Mouse (Mus musculus) layer of hippocampus, adult 9-11 months (tissue): ENCODE measurements around the gene Sh2d6.
A peak's percentile ranks its signal among the peaks of the same experiment; 100 is the strongest.
"Not testable (repeated sequence)": the region's sequence is repeated elsewhere in the genome, so short reads cannot be mapped to it uniquely, and the experiment has no call there.

Source experiments
- DNase-seq: peaks from one replicate; pipeline ENCODE4 v3.0.0; 2022

Gene Sh2d6

DNA sequence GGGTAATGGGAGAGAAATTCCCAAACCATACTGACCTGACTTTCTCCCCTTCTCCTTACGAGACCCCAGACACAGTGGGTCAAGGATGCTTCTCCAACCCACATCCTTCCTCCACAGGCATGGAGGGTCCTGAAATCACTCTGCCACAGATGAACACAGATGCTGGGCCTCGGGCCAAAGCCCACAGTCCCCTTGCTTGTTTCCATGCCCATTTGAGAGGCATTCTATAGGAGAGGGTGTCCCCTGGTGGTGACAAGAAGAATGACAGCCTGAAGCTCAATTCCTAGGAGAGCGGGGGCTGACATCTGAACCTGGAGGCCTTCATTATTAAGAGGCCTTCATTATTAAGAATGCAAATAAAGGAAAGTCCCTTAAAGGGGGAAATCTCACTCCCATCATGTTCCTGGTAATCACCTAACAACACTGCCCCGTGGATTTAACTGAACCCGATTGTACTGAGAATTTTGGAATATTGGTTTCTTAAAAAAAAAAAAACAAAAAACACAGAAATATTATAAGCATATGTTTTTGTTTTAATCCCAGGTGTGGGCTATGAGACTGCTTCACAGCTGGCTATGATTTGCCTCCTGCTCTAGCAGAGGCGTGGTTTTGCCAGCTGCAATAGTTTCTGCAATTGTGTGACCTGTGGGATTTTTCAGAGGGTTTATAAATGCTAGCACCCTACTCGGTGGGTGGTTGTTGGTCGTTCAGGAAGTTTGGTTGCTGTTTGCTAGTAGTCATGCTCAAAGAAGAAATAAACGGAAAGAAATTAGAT, 12.7 kb upstream of the Sh2d6 start:
- no peak for DNase-seq

GRCm38 (mm10) chr6:72533555-72533954, 12.0 kb upstream of the Sh2d6 start:
- DNase-seq, result not testable (repeated sequence)

DNA sequence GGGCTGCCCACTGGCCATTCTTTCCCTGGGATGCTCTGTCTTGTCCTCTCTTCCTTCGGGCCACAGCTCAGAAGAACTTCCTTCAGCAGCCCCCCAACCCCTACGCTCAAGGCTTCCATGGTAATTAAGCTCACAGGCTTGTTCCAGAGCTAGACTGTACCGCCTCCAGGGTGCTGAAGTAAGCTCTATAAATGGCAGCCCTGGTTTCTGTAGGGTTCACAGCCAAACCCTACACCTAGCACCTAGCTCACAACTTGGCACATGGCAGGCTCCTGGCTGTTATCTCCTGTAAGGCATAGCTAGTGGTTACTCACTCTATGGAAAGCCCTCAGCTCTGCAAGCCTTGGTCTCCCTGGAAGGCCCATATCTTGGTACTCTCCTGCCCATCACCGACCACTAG, 11.1 kb upstream of the Sh2d6 start:
- DNase-seq, result no peak

DNA sequence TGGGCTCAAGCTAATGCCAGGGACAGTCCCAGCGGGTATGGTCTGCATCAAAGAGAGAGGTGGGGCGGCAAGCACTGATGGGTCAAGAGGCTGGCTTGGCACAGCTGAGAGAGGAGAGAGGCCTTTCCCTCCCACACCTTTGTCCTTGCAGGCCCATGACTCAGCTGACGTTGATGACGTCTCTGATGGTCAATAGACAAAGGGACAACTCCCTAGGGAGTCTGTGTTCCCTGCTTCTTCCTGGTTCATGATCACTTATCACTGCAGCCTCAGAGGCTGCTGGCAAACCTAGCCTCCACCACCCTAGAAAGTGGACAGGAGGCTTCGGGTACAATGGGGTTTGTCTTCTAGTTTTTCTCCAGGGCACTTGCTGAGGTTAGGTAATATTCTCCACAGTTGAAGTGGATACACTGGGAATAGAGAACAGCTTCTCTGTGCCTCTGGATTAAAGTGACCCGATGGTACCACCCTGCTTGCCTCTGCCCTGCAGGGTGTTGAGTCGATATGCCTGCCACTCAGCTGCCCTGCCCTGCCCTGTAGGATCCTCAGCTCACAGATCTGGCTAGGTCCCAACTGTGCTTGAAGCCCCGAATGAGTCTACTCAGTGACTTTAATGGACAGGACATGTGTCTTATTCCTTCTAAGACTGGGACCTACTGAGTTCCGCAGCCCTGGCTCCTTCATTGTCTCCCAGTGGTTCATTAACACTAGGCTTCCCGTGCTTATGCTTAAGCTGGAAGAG, 7.1 kb upstream of the Sh2d6 start:
- no peak for DNase-seq

GRCm38 (mm10) chr6:72527070-72527469, 5.6 kb upstream of the Sh2d6 start:
- no peak for DNase-seq

DNA sequence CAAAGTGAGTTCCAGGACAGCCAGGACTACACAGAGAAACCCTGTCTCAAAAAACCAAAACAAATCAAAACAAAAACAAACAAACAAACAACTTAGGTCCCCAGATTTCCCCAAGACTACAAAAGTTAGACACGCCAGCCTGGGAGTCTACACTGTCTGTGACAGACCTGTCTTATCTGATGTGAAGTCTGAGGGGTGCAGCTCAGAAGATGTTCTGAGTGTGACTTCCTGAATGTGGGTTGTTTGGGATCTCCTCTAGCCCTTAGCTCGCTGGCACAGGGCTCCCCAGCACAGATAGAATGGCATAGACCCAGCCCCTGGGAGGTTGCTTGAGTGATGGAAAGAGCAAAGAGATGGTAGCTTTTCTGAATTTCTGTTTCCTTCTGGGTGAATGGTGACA, 2.7 kb upstream of the Sh2d6 start:
- DNase-seq, result no peak

DNA sequence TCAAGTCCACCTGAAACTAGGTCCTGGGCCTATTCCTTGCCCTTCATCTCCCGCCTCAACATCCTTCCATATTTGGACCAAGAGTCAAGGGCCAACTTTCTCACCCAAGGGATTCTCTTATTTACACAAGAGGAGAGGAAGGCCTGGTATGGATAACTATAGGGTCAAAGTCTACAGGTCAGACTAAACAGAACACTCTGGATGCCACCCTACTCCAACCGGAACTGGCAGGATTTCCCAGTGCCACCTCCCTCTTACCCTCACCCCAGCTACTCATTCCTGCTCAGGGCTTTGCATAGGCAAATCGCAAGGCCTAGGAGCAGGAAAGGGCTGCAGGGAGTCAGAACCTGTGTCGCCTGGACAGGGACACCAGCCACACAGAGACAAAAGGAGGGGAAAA, 1.7 kb upstream of the Sh2d6 start:
- no peak for DNase-seq

- no peak for DNase-seq
Observed at GRCm38 (mm10) chr6:72522288-72522687, 781 bp upstream of the Sh2d6 start.

DNA sequence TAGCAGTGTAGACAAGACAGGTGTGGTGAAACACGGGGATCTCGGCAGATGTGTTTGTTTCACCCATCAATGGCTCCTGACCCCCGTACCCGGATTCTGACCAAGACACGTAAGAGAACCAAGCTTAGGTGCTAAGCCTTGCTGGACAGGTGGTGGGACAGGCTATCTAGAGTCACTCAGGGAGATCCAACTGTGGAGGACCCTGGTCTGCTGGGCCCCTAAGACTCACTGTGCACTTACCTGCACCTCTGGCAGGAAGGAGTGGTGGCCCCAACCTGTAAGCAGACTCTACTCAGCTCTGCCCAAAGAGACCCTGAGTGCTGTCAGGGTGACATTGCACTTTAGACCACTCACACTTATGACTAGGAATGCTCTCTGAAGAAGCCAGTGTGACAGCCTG, 603 bp downstream of the Sh2d6 start:
- no peak for DNase-seq

- peak; percentile 65 for DNase-seq
Observed at GRCm38 (mm10) chr6:72519892-72520663, 1.4 kb downstream of the Sh2d6 start.

DNA sequence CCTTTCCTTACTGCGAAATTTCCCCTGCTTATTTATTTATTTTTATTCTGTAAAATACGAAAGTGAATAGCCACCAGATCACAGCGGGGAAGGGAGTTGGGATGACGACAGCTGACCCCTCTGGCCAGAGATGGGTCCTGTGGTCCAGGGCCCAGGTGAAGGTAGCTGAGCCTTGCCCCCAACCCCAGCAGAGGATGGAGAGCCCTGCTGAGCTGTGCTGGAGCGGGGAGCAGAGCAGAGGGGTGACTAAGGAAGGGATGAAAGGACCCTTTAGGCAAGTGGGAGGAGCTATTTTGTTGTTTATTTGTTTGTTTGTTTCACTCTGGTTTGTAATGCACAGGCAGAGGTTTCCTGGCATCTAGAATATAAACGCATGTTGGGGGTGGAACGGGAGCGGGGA, 2.2 kb downstream of the Sh2d6 start:
- DNase-seq, result no peak

GRCm38 (mm10) chr6:72518842-72519241, 2.7 kb downstream of the Sh2d6 start:
- no peak for DNase-seq

GRCm38 (mm10) chr6:72515644-72516043, 5.9 kb downstream of the Sh2d6 start:
- DNase-seq, result no peak

GRCm38 (mm10) chr6:72513071-72513440, 8.5 kb downstream of the Sh2d6 start:
- no peak for DNase-seq

DNA sequence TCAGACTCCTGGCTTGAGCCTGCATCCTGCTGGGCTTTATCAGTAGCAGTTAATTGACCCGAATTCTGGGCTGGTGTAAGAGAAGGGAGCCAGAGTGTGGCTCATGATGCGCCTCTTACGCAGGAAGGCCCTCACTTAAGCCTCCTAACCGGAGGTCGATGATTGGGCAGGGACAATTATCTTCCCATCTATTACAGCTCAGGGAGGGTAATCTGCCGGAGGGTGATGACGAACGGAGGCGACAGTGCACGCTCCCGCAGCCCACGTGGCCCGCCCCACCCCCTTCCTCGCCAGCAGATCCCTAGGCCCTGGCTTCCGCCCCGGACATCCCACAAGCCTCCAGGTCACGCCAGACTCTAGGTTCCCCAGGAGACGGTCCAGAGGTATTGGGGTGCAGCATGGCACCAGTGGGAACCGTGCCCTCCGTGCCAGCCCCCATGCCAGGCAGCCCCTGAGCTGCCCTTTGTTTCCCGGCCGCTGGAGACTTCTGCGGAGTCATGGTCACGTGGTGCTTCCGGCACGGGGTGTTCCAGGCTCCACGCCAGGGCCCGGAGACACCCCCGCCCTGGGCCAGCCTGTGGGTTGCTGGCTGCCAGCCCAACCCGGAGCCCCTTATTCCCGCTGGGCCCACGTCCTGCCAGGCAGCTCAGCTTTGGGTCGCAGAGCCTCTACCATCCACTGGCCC, 9.0 kb downstream of the Sh2d6 start:
- peak; percentile 94 for DNase-seq

GRCm38 (mm10) chr6:72510686-72511421, 10.7 kb downstream of the Sh2d6 start:
- DNase-seq, result no peak

- DNase-seq, result no peak
Observed at GRCm38 (mm10) chr6:72509872-72510435, 11.6 kb downstream of the Sh2d6 start.

DNA sequence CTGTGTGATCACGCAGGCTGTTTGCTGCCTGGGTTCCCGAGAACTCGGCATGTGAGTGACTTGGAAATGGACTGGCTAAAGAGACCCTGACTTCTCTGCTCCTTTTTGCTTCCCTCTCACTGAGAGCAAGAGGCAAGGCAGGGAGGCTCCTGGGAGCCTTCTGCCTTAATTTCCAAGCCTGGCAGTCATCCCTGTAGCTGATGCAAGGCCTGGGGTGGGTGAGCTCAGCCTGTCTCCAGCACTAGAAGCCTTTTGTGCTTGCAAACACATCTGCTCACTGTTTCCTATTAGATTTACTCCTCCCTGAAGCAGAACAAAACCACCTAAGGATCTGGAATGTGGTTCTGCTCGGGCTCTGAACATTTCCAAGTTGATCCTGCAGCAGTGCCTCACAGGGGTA, 12.9 kb downstream of the Sh2d6 start:
- no peak for DNase-seq

DNA sequence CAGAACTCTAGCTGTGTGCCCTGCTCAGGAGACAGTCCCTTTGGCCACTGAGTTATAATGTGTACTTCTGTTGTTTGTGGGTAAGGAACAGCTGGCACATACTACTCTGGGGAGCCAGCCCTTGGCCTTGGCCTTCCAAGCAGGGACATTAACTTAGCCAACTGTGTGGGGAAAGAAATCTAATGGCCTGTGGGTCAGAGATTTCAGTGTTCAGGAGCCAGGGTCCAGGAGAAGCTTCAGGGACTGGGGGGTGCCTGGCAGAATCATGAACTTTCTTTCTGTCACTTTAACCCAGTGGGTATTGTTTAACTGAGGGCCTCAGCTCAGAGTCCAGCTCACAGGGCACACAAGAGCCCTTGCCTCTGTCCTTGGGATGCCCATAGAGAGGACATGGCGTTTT, 15.4 kb downstream of the Sh2d6 start:
- no peak for DNase-seq

DNA sequence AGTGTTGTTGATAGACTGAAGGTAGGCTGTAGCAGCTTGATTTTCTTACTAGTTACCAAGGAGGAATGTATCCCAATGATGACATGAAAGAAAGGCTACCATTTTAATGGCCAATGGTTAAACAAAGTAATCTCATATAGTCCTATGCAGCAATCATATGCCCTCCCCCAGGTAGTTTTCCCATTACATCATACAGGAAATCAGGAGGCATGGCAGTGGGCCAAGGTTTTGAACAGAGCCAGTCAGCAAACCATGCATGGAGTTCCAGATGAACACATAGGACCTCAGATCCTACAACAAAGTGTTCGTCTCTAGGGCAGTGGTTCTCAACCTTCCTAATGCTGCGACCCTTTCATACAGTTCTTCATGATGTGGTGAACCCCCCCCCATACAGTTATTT, 17.6 kb downstream of the Sh2d6 start:
- DNase-seq, result no peak

- DNase-seq, result no peak
Observed at GRCm38 (mm10) chr6:72503309-72503708, 18.2 kb downstream of the Sh2d6 start.

- no peak for DNase-seq
Observed at GRCm38 (mm10) chr6:72498950-72499349, 22.6 kb downstream of the Sh2d6 start.
